Mouse (Mus musculus): ENCODE data around the gene Ccnf. TPM values are rescaled to one million over a fixed set of nuclear protein-coding genes. Genes with fewer than 3 reads are reported as not detected.

Gene Ccnf
- polyA plus RNA-seq, 1 experiment from 2014 or later, result 95.6 TPM

DNA sequence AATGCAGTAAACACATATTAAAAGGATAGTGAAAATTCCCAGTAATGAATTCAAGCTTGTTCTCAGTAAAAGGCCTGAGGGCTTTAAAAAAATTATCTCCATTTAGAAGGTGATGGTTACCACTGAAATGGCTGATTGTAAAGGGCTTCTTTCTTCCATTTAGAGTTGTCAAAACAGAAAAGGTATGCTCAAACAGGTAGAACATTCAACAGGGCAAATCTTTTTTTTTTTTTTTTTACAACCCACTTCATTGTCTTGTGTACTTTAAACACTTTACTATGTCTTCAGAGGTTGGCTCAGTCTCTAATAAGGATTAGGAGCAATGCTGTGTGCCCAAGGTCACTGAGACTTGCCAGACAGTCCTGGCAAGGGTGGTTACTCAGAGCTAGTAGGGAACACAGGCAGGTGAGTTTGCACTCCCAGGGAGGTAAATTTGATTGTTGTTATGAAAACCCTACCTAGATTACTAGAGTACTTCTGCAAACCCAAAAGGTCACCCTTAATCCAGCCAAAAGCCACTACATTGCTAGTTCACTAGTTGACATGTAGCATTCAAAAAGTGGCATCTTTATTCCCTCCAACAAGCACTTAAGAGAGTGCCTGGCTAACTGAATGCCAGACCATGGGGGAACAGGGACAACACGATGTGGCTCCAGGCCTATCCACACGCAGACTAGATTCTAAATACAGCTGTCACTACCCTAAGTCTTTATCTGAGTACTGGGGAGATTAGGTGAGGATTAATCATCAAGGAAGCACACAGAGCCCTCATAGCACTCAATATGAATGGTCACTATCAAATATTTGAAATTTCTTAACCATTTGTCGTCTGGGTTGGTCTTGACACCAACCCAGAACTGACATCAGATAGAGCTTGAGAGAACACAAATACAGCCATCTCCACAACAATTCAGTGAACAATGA lies 47.4 kb downstream of the Ccnf start:
- peak overlapping the region; percentile 91 for H3K9ac ChIP-seq (ENCODE audit: low read depth, low read length)

DNA sequence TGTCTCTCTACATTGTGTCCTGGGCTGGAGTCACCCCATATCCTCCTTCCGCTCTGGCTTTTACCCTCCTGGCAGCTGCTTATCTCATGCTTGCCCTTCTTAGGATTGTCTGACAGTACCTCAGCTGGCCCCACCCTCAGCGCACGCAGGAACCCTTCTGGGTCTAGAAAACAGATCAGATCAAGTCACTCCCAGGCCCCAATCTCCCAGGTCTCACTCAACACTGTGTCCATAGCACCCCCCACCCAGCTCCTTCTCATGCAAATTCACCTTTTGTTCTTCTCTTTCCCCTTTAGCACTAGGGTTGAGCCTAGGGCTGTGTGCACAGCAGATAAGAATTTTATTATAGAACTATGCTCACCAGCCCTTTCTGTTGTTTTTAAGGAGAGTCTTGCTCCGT lies 48.2 kb downstream of the Ccnf start:
- Histone ChIP-seq H3K4me3 (ENCODE audit: low read depth, low read length) (peak overlapping the region; percentile 72; the same call in 1 of the 2 replicates), H3K9me3 (ENCODE audit: control insufficient read depth, low read length) (no peaks in the 10 kb centered on the region), H3K4me2 (peak overlapping the region; percentile 100), H3K27me3 (replicated peaks; ENCODE audit: control insufficient read depth, insufficient read depth, low read length) (peaks cover 9% of the 10 kb centered on the region), H3K9ac (ENCODE audit: low read depth, low read length) (peak overlapping the region; percentile 91), H3K4me1 (replicated peaks; ENCODE audit: control insufficient read depth, insufficient read depth, low read length) (peaks cover 93% of the 10 kb centered on the region), H3K36me3 (ENCODE audit: control insufficient read depth, insufficient read depth, low read length) (peaks cover 5% of the 10 kb centered on the region; the same call in 1 of the 2 replicates), H3K27ac (ENCODE audit: low read depth, low read length) (peak overlapping the region; percentile 95)
- DNase-seq (ENCODE audit: low spot score), result peak; percentile 72
- ATAC-seq (replicated peaks; ENCODE audit: low FRiP score), result peak; percentile 78
- 19% methylated on average over 4 of the region's 4 CpGs for WGBS

More for the DNA sequence above, 47.4 kb downstream of the Ccnf start:
- peak overlapping the region; percentile 95 for H3K27ac ChIP-seq (ENCODE audit: low read depth, low read length)
- H3K36me3 ChIP-seq (ENCODE audit: control insufficient read depth, insufficient read depth, low read length), result peaks cover 5% of the 10 kb centered on the region; the same call in 1 of the 2 replicates
- peaks cover 12% of the 10 kb centered on the region for H3K27me3 ChIP-seq (replicated peaks; ENCODE audit: control insufficient read depth, insufficient read depth, low read length)
- no peak for DNase-seq (ENCODE audit: low spot score)
- H3K9me3 ChIP-seq (ENCODE audit: control insufficient read depth, low read length), result no peaks in the 10 kb centered on the region
- peak overlapping the region; percentile 100 for H3K4me2 ChIP-seq
- peaks cover 93% of the 10 kb centered on the region for H3K4me1 ChIP-seq (replicated peaks; ENCODE audit: control insufficient read depth, insufficient read depth, low read length)
- WGBS, result 38% methylated on average over 3 of the region's 3 CpGs
- peak overlapping the region; percentile 72 for H3K4me3 ChIP-seq (ENCODE audit: low read depth, low read length)
- ATAC-seq (replicated peaks; ENCODE audit: low FRiP score), result no peak

DNA sequence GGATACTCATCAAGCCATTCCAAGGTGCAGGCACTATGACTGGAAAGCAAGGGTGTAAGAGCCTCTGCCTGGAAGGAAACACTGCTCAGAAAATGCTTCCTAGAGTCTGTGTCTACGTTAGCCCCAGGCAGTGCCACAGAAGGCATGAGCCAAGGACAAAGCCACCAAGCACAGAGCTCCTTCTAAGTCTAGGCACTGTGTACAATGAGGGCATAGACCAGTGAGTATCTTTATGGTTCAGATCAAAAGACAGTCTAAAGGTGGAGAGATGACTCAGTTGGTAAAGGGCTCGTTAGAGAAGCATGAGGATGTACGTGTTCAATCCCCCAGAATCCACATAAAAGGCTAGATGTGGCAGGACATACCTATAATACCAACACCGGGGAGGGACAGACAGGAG lies 50.2 kb downstream of the Ccnf start:
- Histone ChIP-seq H3K9me3 (ENCODE audit: control insufficient read depth, low read length) (no peaks in the 10 kb centered on the region), H3K27me3 (replicated peaks; ENCODE audit: control insufficient read depth, insufficient read depth, low read length) (no peaks in the 10 kb centered on the region), H3K4me3 (ENCODE audit: low read depth, low read length) (no peak overlapping the region), H3K4me1 (replicated peaks; ENCODE audit: control insufficient read depth, insufficient read depth, low read length) (peaks cover 91% of the 10 kb centered on the region), H3K9ac (ENCODE audit: low read depth, low read length) (0 out of 2 replicates have a peak overlapping the region, but pooled peaks have one; percentile 12), H3K27ac (ENCODE audit: low read depth, low read length) (peak overlapping the region; percentile 76; the same call in 1 of the 2 replicates), H3K36me3 (ENCODE audit: control insufficient read depth, insufficient read depth, low read length) (peaks cover 5% of the 10 kb centered on the region; the same call in 1 of the 2 replicates), H3K4me2 (peak overlapping the region; percentile 14; the same call in 1 of the 2 replicates)
- DNase-seq (ENCODE audit: low spot score) (no peak), ATAC-seq (replicated peaks; ENCODE audit: low FRiP score) (no peak)
- 70% methylated on average over 4 of the region's 4 CpGs for WGBS

DNA sequence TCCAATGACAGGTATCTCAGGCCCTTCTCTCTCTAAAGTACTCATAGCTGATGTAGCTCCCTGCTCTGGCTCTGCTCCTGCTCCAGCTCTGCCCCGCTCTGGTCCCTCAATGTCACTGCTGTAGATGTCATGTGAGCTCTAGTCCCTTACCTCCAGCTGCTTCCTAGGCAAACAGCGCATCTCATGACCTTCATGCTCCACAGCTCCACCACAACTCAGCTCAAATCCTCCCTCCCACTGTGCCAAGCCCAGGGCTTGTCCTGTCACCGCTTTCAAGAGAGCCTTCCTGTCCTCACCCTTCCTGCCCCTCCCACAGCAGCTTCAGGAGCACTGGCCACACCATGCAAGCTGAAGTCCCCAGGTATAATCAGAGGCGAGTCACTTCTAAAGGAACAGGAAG lies 51.5 kb downstream of the Ccnf start:
- peaks cover 87% of the 10 kb centered on the region for H3K4me1 ChIP-seq (replicated peaks; ENCODE audit: control insufficient read depth, insufficient read depth, low read length)
- H3K27ac ChIP-seq (ENCODE audit: low read depth, low read length), result peak overlapping the region; percentile 76
- WGBS, result 51% methylated on average over 4 of the region's 4 CpGs
- DNase-seq (ENCODE audit: low spot score) (no peak), ATAC-seq (replicated peaks; ENCODE audit: low FRiP score) (no peak; the same call in 1 of the 2 replicates)
- peak overlapping the region; percentile 52 for H3K4me2 ChIP-seq
- H3K4me3 ChIP-seq (ENCODE audit: low read depth, low read length), result peak overlapping the region; percentile 2; the same call in 1 of the 2 replicates
- peaks cover 8% of the 10 kb centered on the region; the same call in 1 of the 2 replicates for H3K36me3 ChIP-seq (ENCODE audit: control insufficient read depth, insufficient read depth, low read length)
- peak overlapping the region; percentile 61 for H3K9ac ChIP-seq (ENCODE audit: low read depth, low read length)
- H3K27me3 ChIP-seq (replicated peaks; ENCODE audit: control insufficient read depth, insufficient read depth, low read length), result no peaks in the 10 kb centered on the region
- H3K9me3 ChIP-seq (ENCODE audit: control insufficient read depth, low read length), result no peaks in the 10 kb centered on the region

DNA sequence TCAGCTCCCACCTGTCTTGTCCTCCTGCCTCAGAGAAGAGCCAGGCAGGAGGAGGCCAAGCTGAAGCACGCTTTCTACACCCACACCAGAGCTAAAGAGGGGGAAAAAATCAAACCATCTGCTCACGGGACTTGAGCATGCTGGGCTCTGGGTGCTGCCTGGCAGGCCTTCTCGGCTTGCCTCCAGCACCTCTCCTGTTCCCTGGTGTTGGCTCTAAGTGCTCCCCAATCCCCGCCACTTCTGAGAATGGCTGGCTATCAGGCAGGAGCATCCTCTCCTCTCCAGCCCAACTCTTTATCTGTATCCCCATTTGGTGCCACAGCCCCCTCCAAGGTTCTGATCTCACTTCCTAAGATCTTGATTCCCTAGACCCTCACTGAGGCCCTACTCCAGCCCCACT lies 52.0 kb downstream of the Ccnf start:
- peak overlapping the region; percentile 61 for H3K9ac ChIP-seq (ENCODE audit: low read depth, low read length)
- peak overlapping the region; percentile 24; the same call in 1 of the 2 replicates for H3K4me3 ChIP-seq (ENCODE audit: low read depth, low read length)
- peak overlapping the region; percentile 52 for H3K4me2 ChIP-seq
- peaks cover 8% of the 10 kb centered on the region; the same call in 1 of the 2 replicates for H3K36me3 ChIP-seq (ENCODE audit: control insufficient read depth, insufficient read depth, low read length)
- no peaks in the 10 kb centered on the region for H3K9me3 ChIP-seq (ENCODE audit: control insufficient read depth, low read length)
- ATAC-seq (replicated peaks; ENCODE audit: low FRiP score), result peak; percentile 60
- no peaks in the 10 kb centered on the region for H3K27me3 ChIP-seq (replicated peaks; ENCODE audit: control insufficient read depth, insufficient read depth, low read length)
- peaks cover 82% of the 10 kb centered on the region for H3K4me1 ChIP-seq (replicated peaks; ENCODE audit: control insufficient read depth, insufficient read depth, low read length)
- no peak for DNase-seq (ENCODE audit: low spot score)
- 63% methylated on average over 4 of the region's 4 CpGs for WGBS
- H3K27ac ChIP-seq (ENCODE audit: low read depth, low read length), result peak overlapping the region; percentile 76

DNA sequence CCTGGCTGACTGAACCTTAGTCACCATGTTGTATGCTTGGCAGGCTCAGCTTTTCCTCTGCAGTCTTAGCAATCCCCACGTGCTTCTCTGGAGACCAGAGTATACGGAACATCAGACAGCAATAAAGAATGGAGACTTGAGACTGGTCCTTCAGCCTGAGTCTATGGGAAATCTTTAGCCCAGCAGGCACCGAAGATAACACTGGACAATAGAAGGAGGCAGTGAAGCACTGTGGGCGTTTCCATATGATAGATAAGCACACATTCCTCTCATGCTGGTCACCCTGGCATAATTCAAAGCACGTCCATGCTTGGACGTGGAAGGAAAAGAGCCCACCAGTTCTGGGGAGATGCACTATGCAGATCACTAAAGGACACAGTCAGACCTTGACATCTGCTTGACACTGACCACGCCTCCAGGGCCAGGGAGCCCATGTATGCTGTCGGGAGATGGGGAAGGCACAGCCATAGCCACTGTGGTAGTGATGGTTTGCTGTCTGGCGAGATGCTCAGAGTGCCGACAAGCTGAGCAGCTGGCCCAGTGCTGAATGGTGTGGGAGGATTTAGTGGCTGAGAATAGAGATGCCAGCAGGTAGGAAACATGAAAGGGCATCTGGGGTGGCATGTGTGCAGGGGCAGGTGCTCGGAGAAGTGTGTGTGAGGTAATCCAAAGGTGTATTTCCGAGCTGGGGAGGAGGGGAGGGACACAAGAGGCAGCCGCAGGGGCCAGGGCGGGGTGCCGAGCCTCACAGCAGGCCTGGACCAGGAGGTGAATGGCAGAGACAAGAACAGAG lies 54.1 kb downstream of the Ccnf start:
- 46% methylated on average over 15 of the region's 15 CpGs for WGBS

DNA sequence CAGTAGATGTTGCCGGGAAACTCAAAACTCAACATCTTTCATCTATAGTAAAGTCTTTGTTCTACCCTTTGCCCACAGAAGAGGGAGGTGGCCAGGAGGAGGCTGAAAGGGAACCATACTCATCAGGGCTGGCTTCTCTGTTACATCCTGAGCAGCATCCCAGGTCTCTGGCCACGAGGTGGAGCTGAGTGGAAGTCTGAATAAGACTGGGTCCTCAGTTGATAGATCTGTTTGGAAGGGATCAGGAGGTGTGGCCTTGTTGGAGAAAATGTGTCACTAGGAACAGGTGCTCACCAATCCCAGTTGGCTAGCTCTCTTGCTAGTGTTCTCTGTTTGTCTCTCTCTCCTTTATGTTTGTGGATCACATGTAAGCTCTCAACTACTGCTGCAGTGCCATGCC lies 55.9 kb downstream of the Ccnf start:
- Histone ChIP-seq H3K4me1 (replicated peaks; ENCODE audit: control insufficient read depth, insufficient read depth, low read length) (peaks cover 62% of the 10 kb centered on the region), H3K9ac (ENCODE audit: low read depth, low read length) (no peak overlapping the region), H3K9me3 (ENCODE audit: control insufficient read depth, low read length) (no peaks in the 10 kb centered on the region), H3K4me2 (no peak overlapping the region), H3K36me3 (ENCODE audit: control insufficient read depth, insufficient read depth, low read length) (peaks cover 3% of the 10 kb centered on the region; the same call in 1 of the 2 replicates), H3K4me3 (ENCODE audit: low read depth, low read length) (no peak overlapping the region), H3K27ac (ENCODE audit: low read depth, low read length) (no peak overlapping the region), H3K27me3 (replicated peaks; ENCODE audit: control insufficient read depth, insufficient read depth, low read length) (no peaks in the 10 kb centered on the region)
- ATAC-seq (replicated peaks; ENCODE audit: low FRiP score) (no peak), DNase-seq (ENCODE audit: low spot score) (no peak)
- WGBS, result 74% methylated on average over 2 of the region's 2 CpGs

More for the DNA sequence above, 54.1 kb downstream of the Ccnf start:
- H3K36me3 ChIP-seq (ENCODE audit: control insufficient read depth, insufficient read depth, low read length), result peaks cover 8% of the 10 kb centered on the region; the same call in 1 of the 2 replicates
- peaks cover 77% of the 10 kb centered on the region for H3K4me1 ChIP-seq (replicated peaks; ENCODE audit: control insufficient read depth, insufficient read depth, low read length)
- H3K4me3 ChIP-seq (ENCODE audit: low read depth, low read length), result no peak overlapping the region
- no peaks in the 10 kb centered on the region for H3K9me3 ChIP-seq (ENCODE audit: control insufficient read depth, low read length)
- peak overlapping the region; percentile 10 for H3K4me2 ChIP-seq
- H3K27me3 ChIP-seq (replicated peaks; ENCODE audit: control insufficient read depth, insufficient read depth, low read length), result no peaks in the 10 kb centered on the region
- H3K9ac ChIP-seq (ENCODE audit: low read depth, low read length), result peak overlapping the region; percentile 28; the same call in 1 of the 2 replicates
- DNase-seq (ENCODE audit: low spot score), result no peak
- H3K27ac ChIP-seq (ENCODE audit: low read depth, low read length), result peak overlapping the region; percentile 11; the same call in 1 of the 2 replicates
- peak; percentile 46; the same call in 1 of the 2 replicates for ATAC-seq (replicated peaks; ENCODE audit: low FRiP score)

DNA sequence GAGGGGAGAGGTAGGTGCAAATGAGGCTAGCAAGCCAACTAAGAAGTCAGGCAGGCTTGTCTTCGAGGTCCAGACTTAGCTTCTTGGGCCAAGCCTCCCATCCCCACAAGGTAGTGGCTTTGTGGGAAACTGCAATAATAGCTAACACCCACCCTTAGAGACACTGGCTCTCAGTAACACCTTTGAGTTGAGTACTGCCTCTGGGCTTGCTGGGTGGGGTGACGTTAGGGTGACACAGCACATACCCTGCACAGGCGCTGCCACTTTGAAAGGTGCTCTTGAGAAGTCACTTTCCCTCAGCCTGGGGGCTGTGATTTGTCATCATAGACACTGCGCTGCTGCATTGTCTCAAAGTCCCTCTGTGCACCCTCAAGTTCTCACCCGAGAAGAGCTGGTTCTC lies 57.5 kb downstream of the Ccnf start:
- Histone ChIP-seq H3K4me3 (ENCODE audit: low read depth, low read length) (no peak overlapping the region), H3K27me3 (replicated peaks; ENCODE audit: control insufficient read depth, insufficient read depth, low read length) (no peaks in the 10 kb centered on the region), H3K4me1 (replicated peaks; ENCODE audit: control insufficient read depth, insufficient read depth, low read length) (peaks cover 46% of the 10 kb centered on the region), H3K36me3 (ENCODE audit: control insufficient read depth, insufficient read depth, low read length) (peaks cover 6% of the 10 kb centered on the region; the same call in 1 of the 2 replicates), H3K9ac (ENCODE audit: low read depth, low read length) (peak overlapping the region; percentile 34; the same call in 1 of the 2 replicates), H3K4me2 (no peak overlapping the region), H3K9me3 (ENCODE audit: control insufficient read depth, low read length) (no peaks in the 10 kb centered on the region), H3K27ac (ENCODE audit: low read depth, low read length) (no peak overlapping the region)
- ATAC-seq (replicated peaks; ENCODE audit: low FRiP score) (no peak; the same call in 1 of the 2 replicates), DNase-seq (ENCODE audit: low spot score) (no peak)
- WGBS, result 82% methylated on average over 5 of the region's 5 CpGs
